Mouse (Mus musculus): ENCODE measurements at regions not wholly inside any gene's neighbourhood (a gene's known extent, or its start where the extent isn't known, plus 50 kb on each side); places are given as distances from the start of the nearest gene placed in this dataset.

DNA sequence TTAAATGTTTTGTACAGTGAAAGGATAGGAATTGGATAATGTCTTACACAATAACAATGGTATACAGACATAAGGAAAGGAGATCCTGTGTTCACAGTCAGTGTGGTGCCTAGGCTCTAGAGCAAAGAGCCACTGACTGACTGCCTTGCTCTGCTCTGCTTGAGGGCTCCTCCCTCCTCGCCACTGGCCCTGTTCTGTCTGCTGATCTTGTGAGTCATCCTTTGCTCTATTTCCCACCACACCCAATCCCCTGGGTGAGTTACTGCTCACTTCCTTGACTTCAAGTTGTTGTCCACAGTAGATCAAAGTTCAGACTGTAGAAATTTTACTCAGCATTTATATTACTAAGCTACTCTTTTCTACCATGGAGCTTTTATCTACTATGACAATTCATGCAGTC is 117.3 kb downstream of the Tmsb4x start:
- peak; percentile 45 for DNase-seq

GRCm38 (mm10) chrX:167088930-167089329 is 120.2 kb downstream of the Tmsb4x start:
- no peak for DNase-seq

DNA sequence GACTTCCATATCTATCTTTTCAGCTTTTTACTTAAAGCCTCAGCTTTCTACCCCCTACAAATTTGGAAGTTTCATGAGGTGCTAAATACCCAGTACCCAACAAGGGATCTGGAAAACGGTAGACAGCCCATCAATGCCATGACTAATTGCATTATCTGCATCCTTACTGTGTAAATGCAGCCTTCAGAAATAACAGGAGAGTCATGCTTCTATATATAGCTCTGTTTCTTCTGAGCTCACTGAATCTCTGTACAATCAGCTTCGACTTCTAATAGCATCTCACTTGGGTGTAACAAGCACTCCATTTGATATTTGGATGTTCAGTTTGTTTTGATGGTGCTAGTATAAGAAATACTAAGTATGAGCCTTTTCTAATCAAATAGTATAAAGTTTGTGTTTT is 120.7 kb downstream of the Tmsb4x start:
- DNase-seq = no peak

DNA sequence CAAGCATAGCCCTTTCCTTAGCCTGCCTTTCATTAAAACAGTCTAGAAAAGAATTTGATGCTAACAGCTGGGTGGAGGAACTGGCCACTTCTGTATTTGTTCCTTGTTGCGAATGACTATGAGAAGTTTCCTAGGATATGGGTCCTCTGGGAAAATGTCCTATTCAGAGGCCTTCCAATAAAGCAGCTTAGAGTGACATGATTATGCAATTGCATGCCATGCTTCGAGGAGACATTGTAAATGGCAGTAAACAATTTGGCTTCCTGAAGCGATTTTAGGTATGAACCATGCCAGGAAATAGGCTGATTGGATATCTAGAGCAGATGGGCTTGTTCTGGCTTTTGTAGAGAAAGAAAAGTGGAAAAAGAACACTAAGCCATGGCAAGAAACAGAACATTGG is 128.3 kb downstream of the Tmsb4x start:
- DNase-seq = no peak

GRCm38 (mm10) chrX:167069075-167069474 is 140.0 kb downstream of the Tmsb4x start:
- no peak for DNase-seq

- no peak for DNase-seq
These were observed 141.2 kb downstream of the Tmsb4x start for GRCm38 (mm10) chrX:167067918-167068317.

DNA sequence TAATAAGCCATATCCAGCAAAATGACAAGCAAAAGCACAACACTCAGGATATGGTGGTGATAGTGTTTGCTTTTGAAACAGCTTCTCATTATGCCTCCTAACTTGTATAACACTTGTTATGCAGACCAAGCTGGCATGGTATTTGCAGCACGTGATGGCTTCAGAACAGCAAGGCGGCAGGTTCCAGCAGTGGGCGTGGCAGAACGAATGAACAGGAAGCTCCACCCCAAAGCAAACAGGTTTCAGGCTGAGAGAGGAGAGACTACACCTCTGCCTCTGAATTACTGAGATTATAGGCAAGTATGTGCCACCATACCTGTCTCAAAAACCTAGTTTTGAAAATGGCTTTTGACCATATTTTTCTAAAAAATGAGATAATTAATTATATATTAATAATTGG is 145.2 kb downstream of the Tmsb4x start:
- no peak for DNase-seq

DNA sequence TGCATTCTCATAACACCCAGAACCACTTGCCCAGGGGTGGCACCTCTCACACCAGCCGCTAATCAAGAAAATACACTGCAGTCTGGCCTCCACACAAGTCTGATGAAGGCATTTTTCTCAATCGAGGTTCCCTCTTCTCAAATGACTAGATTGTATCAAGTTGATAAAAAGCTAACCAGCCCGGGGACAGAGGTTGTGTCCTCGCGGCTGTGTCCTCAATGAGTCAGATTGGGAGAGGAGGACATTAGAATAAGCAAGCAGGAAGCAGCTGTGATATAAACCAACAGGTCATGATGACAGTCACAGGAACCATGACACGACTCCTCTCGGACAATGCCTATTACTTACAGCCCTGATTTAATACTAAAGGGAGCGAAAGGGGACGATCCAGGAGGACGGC is 156.7 kb downstream of the Tmsb4x start:
- DNase-seq = peak; percentile 21

DNA sequence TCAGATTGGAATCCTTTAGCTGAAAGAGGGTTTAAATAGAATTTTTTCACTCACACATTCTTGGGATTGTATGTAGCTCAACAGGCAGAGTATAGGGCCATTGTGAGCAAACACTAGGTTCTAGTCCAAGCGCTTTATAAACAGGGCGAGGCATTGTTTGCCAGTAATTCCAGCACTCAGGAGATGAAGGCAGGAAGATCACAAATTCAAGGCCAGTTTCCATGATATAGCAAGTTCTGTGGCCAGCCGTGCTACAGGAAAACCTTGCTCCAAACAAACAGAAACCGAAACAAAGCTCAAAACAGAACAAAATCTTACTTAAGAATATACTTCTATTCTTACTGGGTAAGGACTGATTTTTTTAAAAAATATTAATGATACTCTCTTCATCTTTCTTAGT is 159.0 kb downstream of the Tmsb4x start:
- DNase-seq = no peak

- DNase-seq = no peak
These were observed 159.7 kb downstream of the Tmsb4x start for GRCm38 (mm10) chrX:167049191-167049968.

DNA sequence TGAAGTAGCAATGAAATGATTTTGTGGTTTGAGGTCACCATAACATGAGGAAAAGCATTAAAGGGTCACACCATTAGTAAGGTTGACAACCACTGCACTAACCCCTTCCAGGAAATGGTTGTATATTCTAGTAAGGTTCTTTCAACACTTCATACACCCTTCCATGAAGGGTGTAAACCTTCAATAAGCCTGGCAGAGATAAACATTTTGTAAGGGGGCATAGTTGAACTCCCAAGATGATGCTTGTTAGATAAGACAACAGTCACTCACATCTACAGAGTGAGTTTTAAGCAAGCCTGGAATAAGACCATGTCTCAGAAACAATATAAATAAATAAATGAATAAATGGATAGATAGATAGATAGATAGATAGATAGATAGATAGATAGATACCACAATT is 171.1 kb downstream of the Tmsb4x start:
- no peak for DNase-seq

- no peak for DNase-seq
These were observed 172.8 kb downstream of the Tmsb4x start for GRCm38 (mm10) chrX:167036355-167036754.

GRCm38 (mm10) chrX:167035639-167036038 is 173.5 kb downstream of the Tmsb4x start:
- DNase-seq = no peak

GRCm38 (mm10) chrX:167033091-167033490 is 176.0 kb downstream of the Tmsb4x start:
- DNase-seq = no peak

GRCm38 (mm10) chrX:167032586-167032985 is 176.5 kb downstream of the Tmsb4x start:
- DNase-seq = no peak

DNA sequence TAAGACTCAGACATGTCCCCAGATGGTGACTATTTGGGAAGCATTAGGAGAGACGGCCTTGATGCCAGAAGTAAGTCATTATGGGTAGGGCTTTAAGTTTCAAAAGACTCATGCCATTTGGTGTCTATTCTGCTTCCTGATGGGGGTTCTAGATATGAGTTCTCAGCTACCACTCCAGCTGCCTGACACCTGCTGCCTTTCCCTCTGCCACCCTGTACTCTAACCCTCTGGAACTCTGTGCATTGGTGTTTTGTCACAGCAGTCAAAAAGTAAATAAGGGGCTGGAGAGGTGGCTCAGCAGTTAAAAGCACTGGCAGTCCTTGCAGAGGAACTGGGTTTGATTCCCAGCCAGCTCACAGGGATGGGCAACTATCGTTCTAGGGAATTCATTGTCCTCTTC is 177.6 kb downstream of the Tmsb4x start:
- no peak for DNase-seq

DNA sequence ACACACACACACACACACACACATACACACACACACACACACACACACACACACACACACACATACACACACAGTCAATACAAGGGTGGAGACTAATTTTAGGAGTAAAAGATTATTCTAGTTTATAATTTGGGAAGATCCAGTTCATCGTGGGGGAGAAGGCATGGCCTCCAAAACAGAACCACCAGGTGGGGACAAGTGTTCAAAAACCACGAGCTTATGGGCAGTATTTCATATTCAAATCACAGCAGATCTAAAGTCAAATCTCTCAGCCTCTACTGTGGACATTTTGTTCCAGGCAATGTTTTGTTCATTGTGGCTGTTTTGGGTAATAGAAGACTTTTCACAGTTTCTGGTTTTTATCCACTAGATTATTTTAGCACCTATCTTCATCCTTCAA is 193.5 kb downstream of the Tmsb4x start:
- no peak for DNase-seq

DNA sequence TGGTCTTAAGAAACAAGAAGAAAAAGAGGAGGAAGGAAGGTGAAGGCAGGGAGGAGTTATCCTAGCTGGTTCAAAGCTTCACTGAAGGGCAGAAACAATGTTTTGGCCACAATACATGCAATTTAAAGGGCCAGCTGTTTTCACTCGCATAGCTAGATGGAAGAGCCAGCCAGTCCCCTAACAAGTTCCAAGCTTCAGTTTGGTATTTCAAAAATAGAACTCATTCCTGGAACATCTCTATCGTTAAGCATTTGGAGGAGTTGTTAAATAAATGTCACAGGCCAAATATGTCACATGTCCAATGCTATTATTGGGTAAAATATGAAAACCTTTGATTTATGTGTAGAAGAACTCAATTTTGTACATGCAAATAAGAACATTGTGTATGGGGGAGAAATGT is 194.8 kb downstream of the Tmsb4x start:
- DNase-seq = no peak

DNA sequence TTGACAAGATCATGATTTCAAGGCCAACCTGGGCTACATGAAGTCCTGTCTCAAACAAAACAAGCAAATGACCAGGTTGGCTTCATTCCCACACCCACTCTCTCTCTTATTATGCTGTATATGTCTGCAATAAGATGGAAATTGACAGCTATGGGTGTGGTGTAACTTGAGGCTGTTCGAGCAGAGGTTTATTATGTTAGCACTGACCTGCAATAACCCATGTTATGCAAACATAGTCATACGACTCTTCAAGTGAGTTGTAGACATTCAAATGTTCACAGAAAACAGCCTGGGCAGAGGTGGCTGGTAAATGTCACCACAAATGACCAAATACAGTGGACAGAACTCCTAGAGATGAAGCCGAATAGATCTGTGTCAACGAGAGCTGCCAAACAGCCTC is 196.2 kb downstream of the Tmsb4x start:
- no peak for DNase-seq

- DNase-seq = no peak
These were observed 197.1 kb downstream of the Tmsb4x start for GRCm38 (mm10) chrX:167011977-167012542.

GRCm38 (mm10) chrX:166995855-166996254 is 213.3 kb downstream of the Tmsb4x start:
- no peak for DNase-seq

- DNase-seq = no peak
These were observed 228.1 kb downstream of the Tmsb4x start for GRCm38 (mm10) chrX:166981003-166981402.

GRCm38 (mm10) chrX:166980504-166980903 is 228.6 kb downstream of the Tmsb4x start:
- no peak for DNase-seq

- no peak for DNase-seq
These were observed 232.1 kb downstream of the Tmsb4x start for GRCm38 (mm10) chrX:166977029-166977428.
